Mouse (Mus musculus) adrenal gland, postnatal 36 days (tissue): ENCODE measurements around the gene Scgb2b11. TPM values are rescaled to one million over a fixed set of nuclear protein-coding genes. Genes with fewer than 3 reads are reported as not detected.
"Not testable (repeated sequence)": the region's sequence is repeated elsewhere in the genome, so short reads cannot be mapped to it uniquely, and the experiment has no call there.

Source experiments
- DNase-seq, 2 experiments: peaks; one replicate each; pipeline ENCODE4 v3.0.0; 2021; ENCODE audit warnings: mixed read lengths in 1 of 2
- long read RNA-seq, 2 experiments: library from polyadenylated mRNA; stranded (forward); transcript quantifications; one replicate each; pipeline ENCODE4 v2.0.0; 2021; ENCODE audit warnings: borderline sequencing depth in 2 of 2
- total RNA-seq, 2 experiments: library from RNA; stranded (reverse); gene quantifications; 2 replicates each; pipeline ENCODE4 v1.2.3; 2021

Scgb2b11 gene
- total RNA-seq, result not detected
- long read RNA-seq, experiment 1, result 0 reads
- long read RNA-seq, experiment 2, result 0 reads

- DNase-seq, result not testable (repeated sequence)
Observed at GRCm38 (mm10) chr7:32211045-32211444, at the start of gene Scgb2b11. Gene Scgb2b11 (minus strand): TSS chr7:32211145.

GRCm38 (mm10) chr7:32222540-32222939, 11.6 kb upstream of the Scgb2b11 start, which contains the start of gene Scgb1b11:
Gene Scgb1b11 (plus strand): TSS chr7:32222840.
- not testable (repeated sequence) for DNase-seq

Other genes starting within 250 kb of the Scgb2b11 start
- gene Scgb1b10, start 110.3 kb downstream of the Scgb2b11 start, total RNA-seq, result not detected
- not detected for gene Scgb1b11, start 11.7 kb upstream of the Scgb2b11 start, total RNA-seq
- not detected for gene Scgb2b12, start 116.1 kb upstream of the Scgb2b11 start, total RNA-seq
- not detected for gene Scgb1b12, start 123.0 kb upstream of the Scgb2b11 start, total RNA-seq
- not detected for gene Scgb1b29, start 230.4 kb upstream of the Scgb2b11 start, total RNA-seq